Mouse (Mus musculus) retina, adult 2 months (tissue): ENCODE results near the gene Gm13723.

Experiments
- DNase-seq: peaks from one replicate; pipeline ENCODE4 v3.0.0-alpha.2; 2012; ENCODE audit warnings: low read depth, low spot score

The Gm13723 gene

DNA sequence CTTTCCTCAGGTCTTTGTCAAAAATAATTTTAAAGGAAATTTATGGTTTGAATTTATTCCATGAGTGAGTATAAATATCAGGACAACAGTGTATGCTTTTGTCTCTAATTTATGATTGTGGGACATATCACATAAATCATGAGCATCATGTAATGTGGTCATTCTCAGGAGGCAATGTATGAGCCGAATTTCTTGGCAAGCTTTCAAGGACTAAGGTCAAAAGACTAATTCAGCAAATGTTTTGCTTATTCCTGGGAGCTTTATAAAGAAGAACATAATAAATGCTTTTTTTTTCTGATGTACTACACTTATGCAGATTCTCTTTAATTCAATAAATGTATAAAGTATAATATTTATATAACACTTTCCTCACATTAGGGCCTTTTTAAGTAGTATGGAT, at the start of gene Gm13723:
Gm13723 (minus strand) TSS at position 101 of the 400 bp plus-strand sequence.
- DNase-seq: no peak

DNA sequence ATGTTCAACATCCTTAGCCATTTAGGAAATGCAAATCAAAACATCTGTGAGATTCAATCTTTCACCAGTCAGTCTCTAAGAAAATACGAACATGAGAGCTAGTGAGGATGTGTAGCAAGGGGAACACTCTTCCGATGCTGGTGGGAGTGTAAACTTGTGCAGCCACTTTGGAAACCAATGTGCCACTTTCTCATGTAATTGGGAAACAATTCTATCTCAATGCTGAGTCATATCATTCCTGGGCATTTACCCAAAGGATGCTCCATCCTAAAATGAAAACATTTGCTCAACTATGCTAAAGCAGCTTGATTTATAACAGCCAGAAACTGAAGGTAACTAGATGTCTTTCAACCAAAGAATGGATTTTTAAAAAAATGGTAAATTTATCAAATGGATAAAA, 31.0 kb upstream of the Gm13723 start:
- no peak for DNase-seq

DNA sequence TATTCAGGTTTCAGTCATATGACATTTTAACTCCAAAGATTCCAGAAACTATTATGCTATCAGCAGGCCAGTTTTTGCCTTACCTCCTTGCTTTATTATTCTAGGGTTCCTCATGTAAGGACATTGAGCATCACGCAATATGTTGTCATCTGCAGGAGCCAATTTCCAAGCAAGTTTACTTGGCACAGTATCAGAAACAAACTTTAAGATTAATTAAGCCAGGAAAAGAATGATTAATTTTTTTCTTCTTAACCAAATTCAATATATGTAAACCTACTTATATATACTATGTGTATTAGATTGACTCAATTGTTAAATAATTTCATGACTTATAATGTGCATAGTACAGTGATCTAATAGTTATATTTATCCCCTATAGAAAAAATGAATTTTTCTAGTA, 17.5 kb upstream of the Gm13723 start, which contains the start of gene Olfr1097:
Olfr1097 (minus strand) TSS at position 101 of the 400 bp plus-strand sequence.
- DNase-seq: no peak

DNA sequence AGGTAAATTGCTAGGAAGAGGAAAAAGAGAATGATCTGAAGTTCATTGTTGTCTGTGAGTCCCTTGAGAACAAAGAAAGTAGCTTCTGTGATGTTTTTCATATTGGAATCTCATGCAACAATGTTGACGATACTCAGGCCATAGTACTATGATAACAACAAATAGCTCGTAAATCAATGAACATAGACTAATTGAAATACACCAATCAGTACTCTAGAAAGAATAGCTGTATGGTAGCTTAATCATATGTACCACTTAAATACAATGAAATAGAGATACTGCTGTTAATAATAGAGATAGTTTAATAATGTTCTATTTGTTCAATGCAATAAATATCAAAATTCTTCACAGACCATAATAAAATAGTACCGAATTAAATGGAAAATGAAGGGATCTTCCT, 23.0 kb downstream of the Gm13723 start, which contains the start of gene Olfr1095:
Olfr1095 (minus strand) TSS at position 101 of the 400 bp plus-strand sequence.
- no peak for DNase-seq

DNA sequence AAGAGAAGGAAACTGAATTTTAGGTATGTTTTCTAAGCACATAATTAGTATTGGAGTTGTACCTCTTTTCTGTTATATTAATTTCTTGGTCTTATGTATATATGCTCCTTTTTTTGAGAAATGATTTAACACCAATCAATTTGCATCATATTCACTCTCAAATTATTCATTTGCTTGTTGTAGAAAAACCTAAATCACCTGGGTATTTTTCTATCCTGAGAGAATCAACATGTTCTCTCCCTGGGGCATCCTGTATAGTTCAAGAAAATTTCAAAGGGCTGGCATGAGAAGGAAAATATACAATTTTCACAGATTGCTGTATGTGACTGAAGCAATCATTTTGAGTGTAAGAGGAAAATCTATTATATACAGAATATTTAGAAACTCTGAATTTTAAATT, 50.2 kb downstream of the Gm13723 start, which contains the start of gene Olfr1094:
Olfr1094 (plus strand) TSS at position 301 of the 400 bp plus-strand sequence.
- no peak for DNase-seq
